Mouse (Mus musculus) erythroblast, embryonic 14.5 days (primary cell): ENCODE data around the gene Mt3. TPM values are rescaled to one million over a fixed set of nuclear protein-coding genes. Genes with fewer than 3 reads are reported as not detected.

Experiments
- H3K27me3 ChIP-seq: 2 replicates; pipeline ENCODE4 v1.6.1; 2012; ENCODE audit warnings: inconsistent platforms; ENCODE audit not compliant: control insufficient read depth
- H3K36me3 ChIP-seq: 2 replicates; pipeline ENCODE4 v1.6.1; 2012; ENCODE audit warnings: mild to moderate bottlenecking, inconsistent platforms; ENCODE audit not compliant: control insufficient read depth
- H3K4me1 ChIP-seq: 2 replicates; pipeline ENCODE4 v1.6.1; 2012; ENCODE audit warnings: inconsistent platforms; ENCODE audit not compliant: control insufficient read depth
- H3K4me3 ChIP-seq: replicated peaks from 2 replicates; pipeline ENCODE3; 2012; ENCODE audit warnings: moderate library complexity, mild to moderate bottlenecking, inconsistent platforms
- H3K9me3 ChIP-seq: 2 replicates; pipeline ENCODE4 v1.6.1; 2012; ENCODE audit warnings: low read length, inconsistent platforms, mixed read lengths; ENCODE audit not compliant: control insufficient read depth
- GATA1 ChIP-seq: IDR thresholded peaks from 2 replicates; pipeline ENCODE4 v1.6.1; 2012; ENCODE audit warnings: low read length, inconsistent platforms, mixed read lengths
- TAL1 ChIP-seq: IDR thresholded peaks from 3 replicates; pipeline ENCODE4 v1.6.1; 2012; ENCODE audit warnings: low read length, inconsistent platforms, mixed read lengths
- polyA plus RNA-seq: library from polyadenylated mRNA; stranded (reverse); fragments of >175 nt; gene quantifications from 2 replicates; pipeline ENCODE4 v1.2.3, GENCODE M21; 2012

Mt3 gene
- polyA plus RNA-seq, 1 experiment, result not detected

DNA sequence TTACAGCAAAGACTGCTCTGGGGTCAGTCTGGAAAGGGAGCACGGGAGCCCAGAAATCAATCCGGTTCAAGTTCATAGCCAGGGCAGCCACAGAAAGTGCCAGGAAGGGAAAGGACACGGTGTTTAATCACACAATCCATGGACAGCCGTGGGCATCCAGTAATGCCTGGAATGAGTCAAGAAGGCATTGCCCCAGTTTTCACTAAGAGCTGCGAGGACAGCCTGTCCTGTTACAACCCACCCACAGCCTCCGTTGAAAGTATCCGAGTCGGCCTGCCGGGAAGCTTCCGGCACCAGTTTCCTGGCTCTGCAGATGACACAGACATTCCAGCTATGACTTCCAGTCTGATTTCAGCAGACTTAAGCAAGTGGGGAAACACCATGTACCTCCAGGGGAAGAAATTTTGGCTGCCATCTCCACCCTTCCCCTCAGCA lies 18.9 kb downstream of the Mt3 start:
- Histone ChIP-seq H3K36me3 (peaks cover 21% of the 10 kb centered on the region), H3K4me1 (peaks cover 86% of the 10 kb centered on the region), H3K4me3 (peak overlapping the region; percentile 93)

DNA sequence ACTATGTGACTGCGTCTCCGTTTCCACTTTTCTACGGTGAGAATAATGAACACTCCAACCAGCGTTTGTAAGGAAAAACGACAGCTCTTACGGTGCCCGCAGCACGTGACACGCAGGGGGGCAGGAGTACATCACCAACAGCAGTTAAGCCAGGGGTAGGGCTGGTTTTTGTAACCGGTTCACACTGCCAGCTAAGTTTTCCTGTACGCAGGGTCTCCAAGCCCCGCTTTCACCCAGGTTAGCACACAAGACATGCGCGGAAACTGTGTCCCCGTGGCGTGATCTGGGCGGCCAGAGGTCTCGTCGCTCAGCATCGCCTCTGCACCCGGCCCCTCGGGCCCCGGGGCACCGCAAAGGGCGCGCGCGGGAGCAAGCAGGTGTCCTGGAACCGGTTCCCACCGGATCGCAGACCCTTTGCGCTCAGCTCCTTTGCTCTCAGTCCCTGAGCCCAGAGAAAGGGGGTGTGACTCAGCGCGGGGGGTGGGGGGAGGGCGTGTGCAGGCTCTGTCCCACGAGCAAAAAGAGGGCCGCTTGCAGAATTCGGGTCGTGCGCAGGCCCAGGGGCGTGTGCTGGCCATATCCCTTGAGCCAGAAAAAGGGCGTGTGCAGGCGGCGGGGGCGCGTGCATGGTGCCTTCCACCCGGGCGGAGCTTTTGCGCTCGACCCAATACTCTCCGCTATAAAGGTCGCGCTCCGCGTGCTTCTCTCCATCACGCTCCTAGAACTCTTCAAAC lies 19.8 kb downstream of the Mt3 start, which contains the start of gene Mt2:
Gene Mt2, plus strand, starts transcription at position 590 of the 734 bp plus-strand sequence.
- Histone ChIP-seq H3K4me1 (peaks cover 84% of the 10 kb centered on the region), H3K36me3 (peaks cover 21% of the 10 kb centered on the region), H3K4me3 (peak within 1 kb of the TSS; percentile 93), H3K9me3 (no peaks in the 10 kb centered on the region), H3K27me3 (peaks cover 8% of the 10 kb centered on the region; the same call in 1 of the 2 replicates)
- TF ChIP-seq GATA1, result no peak
- no peak for TF ChIP-seq TAL1

More for the DNA sequence above, 18.9 kb downstream of the Mt3 start:
- Histone ChIP-seq H3K27me3 (peaks cover 11% of the 10 kb centered on the region), H3K9me3 (no peaks in the 10 kb centered on the region)
- TF ChIP-seq GATA1 (no peak), TAL1 (no peak)

DNA sequence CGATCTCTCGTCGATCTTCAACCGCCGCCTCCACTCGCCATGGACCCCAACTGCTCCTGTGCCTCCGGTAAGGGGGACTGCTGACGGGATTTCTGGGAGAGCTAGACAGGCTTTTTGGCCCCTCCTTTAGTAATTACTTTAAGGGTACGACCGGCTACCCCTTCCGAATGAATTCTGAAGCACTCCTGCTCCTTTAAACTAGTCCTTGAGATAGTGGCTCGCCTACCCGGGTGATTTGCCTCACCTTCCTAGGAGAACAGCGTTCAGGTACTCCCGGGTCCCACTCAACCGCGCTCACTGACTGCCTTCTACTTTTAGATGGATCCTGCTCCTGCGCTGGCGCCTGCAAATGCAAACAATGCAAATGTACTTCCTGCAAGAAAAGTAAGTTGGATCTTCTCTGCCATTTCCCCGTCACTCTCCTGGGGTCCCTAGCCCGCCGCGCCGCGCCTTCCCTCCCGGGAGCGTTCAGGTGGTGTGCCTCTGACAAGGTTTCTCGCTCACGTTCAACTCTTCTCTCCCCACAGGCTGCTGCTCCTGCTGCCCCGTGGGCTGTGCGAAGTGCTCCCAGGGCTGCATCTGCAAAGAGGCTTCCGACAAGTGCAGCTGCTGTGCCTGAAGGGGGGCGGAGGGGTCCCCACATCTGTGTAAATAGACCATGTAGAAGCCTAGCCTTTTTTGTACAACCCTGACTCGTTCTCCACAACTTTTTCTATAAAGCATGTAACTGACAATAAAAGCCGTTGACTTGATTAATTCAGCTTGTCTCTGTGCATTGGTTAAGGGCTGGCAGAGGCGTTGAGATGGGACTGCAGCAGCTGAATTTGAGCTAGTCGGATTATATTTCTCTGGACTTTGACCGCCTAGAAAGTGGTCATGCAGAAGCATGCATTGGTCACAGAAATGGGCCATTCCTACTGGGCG lies 20.7 kb downstream of the Mt3 start:
- H3K4me3 ChIP-seq, result peak overlapping the region; percentile 93
- no peaks in the 10 kb centered on the region for H3K9me3 ChIP-seq
- peaks cover 8% of the 10 kb centered on the region; the same call in 1 of the 2 replicates for H3K27me3 ChIP-seq
- peaks cover 21% of the 10 kb centered on the region for H3K36me3 ChIP-seq
- no peak for TF ChIP-seq TAL1
- TF ChIP-seq GATA1, result no peak
- peaks cover 82% of the 10 kb centered on the region for H3K4me1 ChIP-seq

DNA sequence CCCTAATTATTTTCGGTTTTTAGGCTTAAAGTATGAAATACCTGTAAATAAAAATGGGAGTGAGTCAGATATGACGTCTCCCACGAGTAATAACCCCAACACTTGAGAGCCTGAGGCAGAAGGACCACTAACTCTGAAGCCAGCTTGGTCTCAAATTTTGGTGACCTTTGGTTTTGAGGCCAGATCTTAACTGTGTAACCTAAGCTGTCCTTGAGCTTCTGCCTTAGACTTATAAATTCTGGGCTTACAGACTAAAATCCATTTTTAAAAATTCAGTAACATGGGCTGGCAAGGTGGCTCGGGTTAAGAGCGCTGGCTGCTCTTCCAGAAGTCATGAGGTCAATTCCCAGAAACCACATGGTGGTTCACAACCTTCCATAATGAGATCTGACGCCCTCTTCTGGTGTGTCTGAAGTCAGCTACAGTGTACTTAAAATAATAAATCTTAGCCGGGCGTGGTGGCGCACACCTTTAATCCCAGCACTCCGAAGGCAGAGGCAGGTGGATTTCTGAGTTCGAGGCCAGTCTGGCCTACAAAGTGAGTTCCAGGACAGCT lies 21.5 kb downstream of the Mt3 start:
- Histone ChIP-seq H3K27me3 (peaks cover 8% of the 10 kb centered on the region; the same call in 1 of the 2 replicates), H3K36me3 (peaks cover 21% of the 10 kb centered on the region), H3K4me3 (peak overlapping the region; percentile 93), H3K9me3 (no peaks in the 10 kb centered on the region), H3K4me1 (peaks cover 83% of the 10 kb centered on the region)
- no peak for TF ChIP-seq GATA1
- TF ChIP-seq TAL1, result no peak

DNA sequence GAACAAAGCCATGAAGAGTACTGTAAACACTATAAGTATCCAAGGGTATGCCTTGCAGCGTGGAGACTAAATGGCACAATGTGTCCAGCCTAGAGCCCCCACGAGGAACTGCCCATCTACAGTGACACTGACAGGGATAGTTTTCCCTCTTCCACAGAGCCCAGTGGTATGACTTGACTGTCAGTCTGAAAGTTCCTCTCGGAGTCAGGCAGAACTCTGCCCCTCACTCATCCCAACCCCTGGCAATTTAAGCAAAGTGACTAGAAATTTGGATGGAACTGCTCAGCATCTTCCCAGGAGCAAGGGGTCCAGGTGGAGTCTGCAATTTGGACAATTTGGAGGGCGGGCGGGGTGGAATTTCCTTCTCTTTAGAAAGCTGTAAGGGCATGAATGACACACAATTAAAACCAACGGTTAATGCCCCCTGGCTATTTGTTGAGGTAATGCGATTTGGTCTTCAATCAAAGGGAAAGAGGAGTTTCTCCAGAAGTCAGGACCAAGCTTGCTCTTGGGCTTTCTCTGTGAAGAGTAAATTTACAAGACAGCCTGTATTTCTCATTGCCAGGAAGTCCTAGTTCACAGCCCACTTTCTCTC lies 22.3 kb downstream of the Mt3 start:
- Histone ChIP-seq H3K27me3 (peaks cover 8% of the 10 kb centered on the region; the same call in 1 of the 2 replicates), H3K36me3 (peaks cover 25% of the 10 kb centered on the region), H3K4me3 (peak overlapping the region; percentile 93), H3K4me1 (peaks cover 78% of the 10 kb centered on the region), H3K9me3 (no peaks in the 10 kb centered on the region)
- no peak for TF ChIP-seq TAL1
- TF ChIP-seq GATA1, result no peak

DNA sequence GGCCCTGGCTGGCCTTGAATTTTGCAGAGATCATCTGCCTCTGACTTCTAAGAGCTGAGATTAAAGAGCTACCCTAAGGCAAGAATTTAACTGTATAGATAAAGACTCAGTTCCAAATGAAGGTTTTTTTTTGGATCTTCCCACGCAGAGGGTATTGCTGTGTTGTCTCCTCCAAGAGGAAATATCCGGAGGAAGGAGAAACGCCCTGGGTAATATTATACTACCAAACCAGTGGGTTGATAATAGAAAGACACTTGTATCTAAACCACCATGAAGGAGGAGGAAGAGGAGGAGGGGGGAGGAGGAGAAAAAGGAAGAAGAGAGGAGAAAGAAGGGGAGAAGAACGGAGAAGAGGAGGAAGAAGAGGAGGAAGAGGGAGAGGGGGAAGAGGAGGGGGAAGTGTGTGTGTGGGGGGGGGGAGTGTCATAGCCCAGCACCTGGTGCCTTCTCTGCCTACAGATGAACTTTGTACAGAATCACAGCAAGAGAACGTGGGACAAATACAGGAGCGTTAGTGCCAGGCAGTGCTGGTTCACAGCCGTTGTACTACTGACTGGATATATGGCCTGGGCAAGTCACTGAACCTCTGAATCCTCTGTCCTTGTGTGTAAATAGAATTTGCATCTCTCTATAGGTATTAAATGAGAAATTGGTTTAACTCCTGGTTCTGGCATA lies 25.4 kb downstream of the Mt3 start:
- H3K4me1 ChIP-seq, result peaks cover 76% of the 10 kb centered on the region
- peaks cover 8% of the 10 kb centered on the region; the same call in 1 of the 2 replicates for H3K27me3 ChIP-seq
- peak overlapping the region; percentile 74 for H3K4me3 ChIP-seq
- TF ChIP-seq GATA1 (no peak), TAL1 (no peak)
- no peaks in the 10 kb centered on the region for H3K9me3 ChIP-seq
- peaks cover 43% of the 10 kb centered on the region for H3K36me3 ChIP-seq

DNA sequence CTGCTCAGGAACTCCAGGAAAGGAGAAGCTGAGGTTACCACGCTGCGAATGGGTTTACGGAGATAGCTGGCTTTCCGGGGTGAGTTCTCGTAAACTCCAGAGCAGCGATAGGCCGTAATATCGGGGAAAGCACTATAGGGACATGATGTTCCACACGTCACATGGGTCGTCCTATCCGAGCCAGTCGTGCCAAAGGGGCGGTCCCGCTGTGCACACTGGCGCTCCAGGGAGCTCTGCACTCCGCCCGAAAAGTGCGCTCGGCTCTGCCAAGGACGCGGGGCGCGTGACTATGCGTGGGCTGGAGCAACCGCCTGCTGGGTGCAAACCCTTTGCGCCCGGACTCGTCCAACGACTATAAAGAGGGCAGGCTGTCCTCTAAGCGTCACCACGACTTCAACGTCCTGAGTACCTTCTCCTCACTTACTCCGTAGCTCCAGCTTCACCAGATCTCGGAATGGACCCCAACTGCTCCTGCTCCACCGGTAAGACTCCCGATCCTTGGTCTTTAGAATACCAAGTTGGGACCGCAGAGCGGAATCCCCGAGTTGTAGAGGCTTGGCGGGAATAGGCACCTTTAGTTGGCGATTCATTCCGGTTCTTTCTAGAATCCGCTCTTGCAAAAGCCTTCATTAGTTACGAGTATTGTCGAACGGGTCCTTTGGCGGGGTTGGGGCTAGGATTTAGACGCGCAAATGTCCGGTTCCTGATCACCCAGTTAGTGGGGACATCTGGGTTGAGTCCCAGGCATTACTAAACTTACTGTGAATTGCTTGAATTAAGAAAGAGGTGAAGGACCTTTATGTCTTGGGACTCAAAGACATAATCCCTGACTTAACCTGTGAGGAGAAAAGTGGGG lies 26.7 kb downstream of the Mt3 start, which contains the start of gene Mt1:
Gene Mt1, plus strand, starts transcription at position 226 of the 856 bp plus-strand sequence.
- Histone ChIP-seq H3K9me3 (no peaks in the 10 kb centered on the region), H3K4me3 (peak within 1 kb of the TSS; percentile 74), H3K4me1 (peaks cover 78% of the 10 kb centered on the region)

More for the DNA sequence above, 26.7 kb downstream of the Mt3 start, which contains the start of gene Mt1:
- TF ChIP-seq GATA1 (0 out of 2 replicates have a peak, but pooled peaks have one; percentile 8), TAL1 (no peak)
- Histone ChIP-seq H3K36me3 (peaks cover 31% of the 10 kb centered on the region), H3K27me3 (peaks cover 11% of the 10 kb centered on the region)
